Mouse (Mus musculus) brain, embryonic 14.5 days (tissue): ENCODE results near the gene Ang5. TPM values are rescaled to one million over a fixed set of nuclear protein-coding genes. Genes with fewer than 3 reads are reported as not detected.
A peak's percentile ranks its signal among the peaks of the same experiment; 100 is the strongest.
"Not testable (repeated sequence)": the region's sequence is repeated elsewhere in the genome, so short reads cannot be mapped to it uniquely, and the experiment has no call there.

ENCODE experiments used
- DNase-seq: peaks from one replicate; pipeline ENCODE4 v3.0.0-alpha.2; 2011; ENCODE audit warnings: low read depth
- CTCF ChIP-seq: fragments of 200-500 bp; IDR thresholded peaks from 2 replicates; pipeline ENCODE4 v1.5.1; 2012; ENCODE audit warnings: inconsistent platforms, mild to moderate bottlenecking, moderate library complexity, borderline replicate concordance; ENCODE audit not compliant: insufficient read depth, insufficient read length; ENCODE audit errors: extremely low read depth
- POLR2A ChIP-seq: fragments of 200-500 bp; IDR thresholded peaks from 2 replicates; pipeline ENCODE4 v1.6.1; 2012; ENCODE audit warnings: mild to moderate bottlenecking, inconsistent platforms, borderline replicate concordance; ENCODE audit not compliant: poor library complexity, insufficient read depth, insufficient read length, severe bottlenecking; ENCODE audit errors: extremely low read depth
- polyA plus RNA-seq: library from polyadenylated mRNA; depleted of rRNA; stranded (reverse); fragments of >200 nt; gene quantifications from 2 replicates; pipeline ENCODE4 v1.2.3, GENCODE M21; 2012; rRNA removed

Ang5 gene
- not detected in 2 replicates for polyA plus RNA-seq

- not testable (repeated sequence) for DNase-seq
Observed at GRCm38 (mm10) chr14:43956769-43957168, at the start of gene Ang5. Gene Ang5, plus strand, starts transcription at chr14:43957069.

GRCm38 (mm10) chr14:43918214-43918613, 38.7 kb upstream of the Ang5 start:
- DNase-seq, result not testable (repeated sequence)

GRCm38 (mm10) chr14:43923459-43923858, 33.4 kb upstream of the Ang5 start, which contains the start of gene Ear10:
Gene Ear10, minus strand, starts transcription at chr14:43923559.
- DNase-seq, result not testable (repeated sequence)

GRCm38 (mm10) chr14:43924688-43925403, 32.0 kb upstream of the Ang5 start, which contains the start of gene Gm8113:
Gene Gm8113, plus strand, starts transcription at chr14:43925390.
- TF ChIP-seq CTCF, result peak; percentile 73
- DNase-seq, result peak; percentile 87

- DNase-seq, result peak; percentile 79
Observed at GRCm38 (mm10) chr14:43925404-43925950, 31.4 kb upstream of the Ang5 start.

GRCm38 (mm10) chr14:43932991-43933390, 23.9 kb upstream of the Ang5 start:
- peak; percentile 55; the same call in 1 of the 2 replicates for TF ChIP-seq CTCF
- peak; percentile 49 for DNase-seq

- not testable (repeated sequence) for DNase-seq
Observed at GRCm38 (mm10) chr14:43933399-43933798, 23.5 kb upstream of the Ang5 start.

GRCm38 (mm10) chr14:43953382-43953781, 3.5 kb upstream of the Ang5 start:
- DNase-seq, result not testable (repeated sequence)

- not testable (repeated sequence) for DNase-seq
Observed at GRCm38 (mm10) chr14:43955074-43955473, 1.8 kb upstream of the Ang5 start.

- TF ChIP-seq POLR2A (no peak), CTCF (no peak)
- no peak for DNase-seq
Observed at GRCm38 (mm10) chr14:43983454-43983853, 26.6 kb downstream of the Ang5 start.

- DNase-seq, result peak; percentile 66
- TF ChIP-seq CTCF (peak; percentile 68), POLR2A (no peak)
Observed at GRCm38 (mm10) chr14:43983897-43984296, 27.0 kb downstream of the Ang5 start.

GRCm38 (mm10) chr14:43986147-43986546, 29.3 kb downstream of the Ang5 start:
- TF ChIP-seq POLR2A, result no peak
- TF ChIP-seq CTCF, result no peak
- no peak for DNase-seq

- DNase-seq, result peak; percentile 49
- TF ChIP-seq CTCF, result peak; percentile 66; the same call in 1 of the 2 replicates
Observed at GRCm38 (mm10) chr14:43987404-43987803, 30.5 kb downstream of the Ang5 start.

GRCm38 (mm10) chr14:43998455-43999000, 41.7 kb downstream of the Ang5 start:
- DNase-seq, result not testable (repeated sequence)
